ENCODE assay signal across 7 mouse cellular contexts in genomic region chr11:115603476-115604303, GRCm38 (mm10). TPM values are rescaled to one million over a fixed set of nuclear protein-coding genes. Genes with fewer than 3 reads are reported as not detected.
DNase-seq lines count a peak whose midpoint lies in the region; ATAC-seq lines count a peak whose summit lies in the region.

Gene Mrps7, plus strand, starts transcription at chr11:115603925.
Gene Gga3, minus strand, starts transcription at chr11:115604051.

- H3K4me1 ChIP-seq in embryonic facial prominence, embryonic 10.5 days: peaks cover 25% of the 10 kb centered on the region
- H3K4me1 ChIP-seq in limb, embryonic 10.5 days: peaks cover 23% of the 10 kb centered on the region
- peaks cover 31% of the 10 kb centered on the region for H3K4me1 ChIP-seq in midbrain, embryonic 13.5 days (replicated peaks)

- H3K4me2 ChIP-seq in midbrain, embryonic 13.5 days (replicated peaks): peak within 1 kb of the TSS; percentile 85

- no peaks in the 10 kb centered on the region for H3K9me3 ChIP-seq in embryonic facial prominence, embryonic 10.5 days
- H3K9me3 ChIP-seq in limb, embryonic 10.5 days (replicated peaks): no peaks in the 10 kb centered on the region
- no peaks in the 10 kb centered on the region for H3K9me3 ChIP-seq in midbrain, embryonic 13.5 days

- peak; percentile 96 for DNase-seq in adrenal gland, postnatal 10 days
- peak; percentile 93 for DNase-seq in embryonic facial prominence, embryonic 10.5 days (ENCODE audit: low spot score)
- DNase-seq in kidney, adult 11 months: peak; percentile 92
- DNase-seq in limb, embryonic 10.5 days (ENCODE audit: low spot score): peak; percentile 91
- DNase-seq in spleen, adult 12 weeks (ENCODE audit: low spot score): peak; percentile 91

- peak within 1 kb of the TSS; percentile 97 for H3K9ac ChIP-seq in midbrain, embryonic 13.5 days (replicated peaks)

- H3K4me3 ChIP-seq in embryonic facial prominence, embryonic 10.5 days: peak within 1 kb of the TSS; percentile 72
- H3K4me3 ChIP-seq in limb, embryonic 10.5 days: peak within 1 kb of the TSS; percentile 100
- peak within 1 kb of the TSS; percentile 96 for H3K4me3 ChIP-seq in midbrain, embryonic 13.5 days (replicated peaks)

- peak; percentile 87 for ATAC-seq in granulocyte monocyte progenitor cell, adult 5-6 weeks (replicated peaks; ENCODE audit: poor library complexity, severe bottlenecking)
- peak; percentile 97 for ATAC-seq in midbrain, embryonic 13.5 days

- peaks cover 60% of the 10 kb centered on the region for H3K36me3 ChIP-seq in embryonic facial prominence, embryonic 10.5 days (replicated peaks)
- peaks cover 66% of the 10 kb centered on the region for H3K36me3 ChIP-seq in limb, embryonic 10.5 days
- H3K36me3 ChIP-seq in midbrain, embryonic 13.5 days: peaks cover 38% of the 10 kb centered on the region

- no peaks in the 10 kb centered on the region for H3K27me3 ChIP-seq in embryonic facial prominence, embryonic 10.5 days (replicated peaks; ENCODE audit: low read depth, poor library complexity, severe bottlenecking)
- H3K27me3 ChIP-seq in limb, embryonic 10.5 days (ENCODE audit: low read depth, poor library complexity, severe bottlenecking): no peaks in the 10 kb centered on the region
- no peaks in the 10 kb centered on the region for H3K27me3 ChIP-seq in midbrain, embryonic 13.5 days

- peak within 1 kb of the TSS; percentile 98 for H3K27ac ChIP-seq in embryonic facial prominence, embryonic 10.5 days (replicated peaks)
- H3K27ac ChIP-seq in limb, embryonic 10.5 days: peak within 1 kb of the TSS; percentile 99
- H3K27ac ChIP-seq in midbrain, embryonic 13.5 days: peak within 1 kb of the TSS; percentile 90

- WGBS in embryonic facial prominence, embryonic 10.5 days: under 1% methylated on average over 93 of the region's 93 CpGs
- WGBS in limb, embryonic 10.5 days: under 1% methylated on average over 93 of the region's 93 CpGs
- WGBS in midbrain, embryonic 13.5 days: under 1% methylated on average over 92 of the region's 93 CpGs

RNA-seq across cellular contexts. Expression of gene Mrps7, which starts in this region (rescaled TPM):
- 10 to 100 TPM; 92.1 to 92.6 TPM for total RNA-seq in adrenal gland, postnatal 10 days (2021)
- polyA plus RNA-seq in embryonic facial prominence, embryonic 10.5 days (2016; fragmentation: Nextera tagmentation; extraction: Ambion mirVana): 100 and 101 TPM in 2 replicates
- 49.9 and 57.2 TPM in 2 replicates for total RNA-seq in granulocyte monocyte progenitor cell, adult 5-6 weeks (2014; fragmentation: Nextera tagmentation)
- 46.9 and 63.8 TPM in 2 replicates for total RNA-seq in granulocyte monocyte progenitor cell, adult 5-6 weeks (2017)
- polyA plus RNA-seq in limb, embryonic 10.5 days (2016; fragmentation: Nextera tagmentation; extraction: Ambion mirVana): 108 and 120 TPM in 2 replicates
- 77.6 and 78.8 TPM in 2 replicates for polyA plus RNA-seq in midbrain, embryonic 13.5 days (2015; fragmentation: Nextera tagmentation; extraction: Ambion mirVana)

RNA-seq across cellular contexts. Expression of gene Gga3, which starts in this region (rescaled TPM):
- total RNA-seq in adrenal gland, postnatal 10 days (2021): 10 to 100 TPM; 20.0 to 35.9 TPM
- polyA plus RNA-seq in embryonic facial prominence, embryonic 10.5 days (2016; fragmentation: Nextera tagmentation; extraction: Ambion mirVana): 29.6 and 33.3 TPM in 2 replicates
- 34.1 and 43.3 TPM in 2 replicates for total RNA-seq in granulocyte monocyte progenitor cell, adult 5-6 weeks (2014; fragmentation: Nextera tagmentation)
- 28.2 and 31.8 TPM in 2 replicates for total RNA-seq in granulocyte monocyte progenitor cell, adult 5-6 weeks (2017)
- polyA plus RNA-seq in limb, embryonic 10.5 days (2016; fragmentation: Nextera tagmentation; extraction: Ambion mirVana): 30.8 and 34.9 TPM in 2 replicates
- polyA plus RNA-seq in midbrain, embryonic 13.5 days (2015; fragmentation: Nextera tagmentation; extraction: Ambion mirVana): 31.8 and 38.1 TPM in 2 replicates

Comparison
In these comparisons a context has a peak if more than half of its experiments do, and no peak if none do; other contexts are left out.
1. Peak in every context shown above with its lines: DNase-seq, ATAC-seq, H3K4me3 ChIP-seq and H3K27ac ChIP-seq.